Mouse (Mus musculus) E14TG2a.4 (cell line): ENCODE results near the gene Rasgef1b.

Experiments used
- H3K27me3 ChIP-seq: 2 replicates; pipeline ENCODE4 v1.6.1; 2014; ENCODE audit warnings: low read length, control low read depth; ENCODE audit not compliant: insufficient read depth
- H3K36me3 ChIP-seq: 2 replicates; pipeline ENCODE4 v1.6.1; 2014; ENCODE audit warnings: low read length, control low read depth; ENCODE audit not compliant: insufficient read depth
- H3K4me1 ChIP-seq: replicated peaks from 2 replicates; pipeline ENCODE4 v1.6.1; 2014; ENCODE audit warnings: low read depth, low read length, control low read depth
- H3K4me3 ChIP-seq: replicated peaks from 2 replicates; pipeline ENCODE4 v1.5.1; 2014; ENCODE audit warnings: mild to moderate bottlenecking, low read length
- H3K9me3 ChIP-seq: 2 replicates; pipeline ENCODE4 v1.6.1; 2014; ENCODE audit warnings: low read length, control low read depth
- CTCF ChIP-seq: conservative IDR thresholded peaks from 2 replicates; pipeline ENCODE4 v1.5.1; 2014; ENCODE audit warnings: low read length
- NANOG ChIP-seq: IDR thresholded peaks from 2 replicates; pipeline ENCODE4 v1.6.1; 2014; ENCODE audit warnings: borderline replicate concordance, low read length, mixed read lengths
- POU5F1 ChIP-seq: IDR thresholded peaks from 2 replicates; pipeline ENCODE4 v1.6.1; 2014; ENCODE audit warnings: low read length, borderline replicate concordance

Gene Rasgef1b

GRCm38 (mm10) chr5:99504349-99504830, 224.5 kb downstream of the Rasgef1b start:
- no peak overlapping the region for H3K4me3 ChIP-seq
- H3K4me1 ChIP-seq = no peaks in the 10 kb centered on the region
- no peaks in the 10 kb centered on the region for H3K36me3 ChIP-seq
- H3K9me3 ChIP-seq = no peaks in the 10 kb centered on the region
- TF ChIP-seq CTCF (no peak), NANOG (no peak), POU5F1 (no peak)
- H3K27me3 ChIP-seq = no peaks in the 10 kb centered on the region

GRCm38 (mm10) chr5:99502681-99503080, 226.2 kb downstream of the Rasgef1b start:
- TF ChIP-seq CTCF (no peak), POU5F1 (no peak), NANOG (no peak)

GRCm38 (mm10) chr5:99499404-99500089, 229.3 kb downstream of the Rasgef1b start:
- TF ChIP-seq NANOG = no peak
- TF ChIP-seq CTCF = no peak
- TF ChIP-seq POU5F1 = no peak
- H3K27me3 ChIP-seq = no peaks in the 10 kb centered on the region
- no peaks in the 10 kb centered on the region for H3K9me3 ChIP-seq
- no peaks in the 10 kb centered on the region for H3K36me3 ChIP-seq
- H3K4me1 ChIP-seq = no peaks in the 10 kb centered on the region
- H3K4me3 ChIP-seq = no peak overlapping the region

More at GRCm38 (mm10) chr5:99502681-99503080, 226.2 kb downstream of the Rasgef1b start:
- no peaks in the 10 kb centered on the region for H3K36me3 ChIP-seq
- no peaks in the 10 kb centered on the region for H3K27me3 ChIP-seq
- H3K4me3 ChIP-seq = no peak overlapping the region
- no peaks in the 10 kb centered on the region for H3K9me3 ChIP-seq
- H3K4me1 ChIP-seq = no peaks in the 10 kb centered on the region

GRCm38 (mm10) chr5:99497856-99498255, 231.0 kb downstream of the Rasgef1b start:
- TF ChIP-seq POU5F1 (no peak), NANOG (no peak), CTCF (no peak)
- no peaks in the 10 kb centered on the region for H3K4me1 ChIP-seq
- H3K4me3 ChIP-seq = no peak overlapping the region
- H3K27me3 ChIP-seq = no peaks in the 10 kb centered on the region
- no peaks in the 10 kb centered on the region for H3K9me3 ChIP-seq
- no peaks in the 10 kb centered on the region for H3K36me3 ChIP-seq

- Histone ChIP-seq H3K4me1 (no peaks in the 10 kb centered on the region), H3K4me3 (no peak overlapping the region), H3K9me3 (no peaks in the 10 kb centered on the region), H3K36me3 (no peaks in the 10 kb centered on the region), H3K27me3 (no peaks in the 10 kb centered on the region)
- TF ChIP-seq NANOG (no peak), POU5F1 (no peak), CTCF (no peak)
These were observed 231.7 kb downstream of the Rasgef1b start for GRCm38 (mm10) chr5:99496931-99497782.

GRCm38 (mm10) chr5:99496157-99496453, 232.8 kb downstream of the Rasgef1b start:
- Histone ChIP-seq H3K4me1 (no peaks in the 10 kb centered on the region), H3K9me3 (no peaks in the 10 kb centered on the region), H3K27me3 (no peaks in the 10 kb centered on the region), H3K36me3 (no peaks in the 10 kb centered on the region), H3K4me3 (no peak overlapping the region)
- TF ChIP-seq CTCF (no peak), POU5F1 (no peak), NANOG (no peak)

- H3K4me3 ChIP-seq = no peak overlapping the region
- H3K9me3 ChIP-seq = no peaks in the 10 kb centered on the region
- H3K4me1 ChIP-seq = no peaks in the 10 kb centered on the region
- no peaks in the 10 kb centered on the region for H3K36me3 ChIP-seq
- no peaks in the 10 kb centered on the region for H3K27me3 ChIP-seq
- TF ChIP-seq NANOG (no peak), CTCF (no peak), POU5F1 (no peak)
These were observed 233.3 kb downstream of the Rasgef1b start for GRCm38 (mm10) chr5:99495354-99496156.

GRCm38 (mm10) chr5:99493861-99494260, 235.0 kb downstream of the Rasgef1b start:
- H3K36me3 ChIP-seq = no peaks in the 10 kb centered on the region
- H3K9me3 ChIP-seq = no peaks in the 10 kb centered on the region
- H3K27me3 ChIP-seq = no peaks in the 10 kb centered on the region
- H3K4me3 ChIP-seq = no peak overlapping the region
- H3K4me1 ChIP-seq = no peaks in the 10 kb centered on the region
- no peak for TF ChIP-seq POU5F1
- TF ChIP-seq NANOG = no peak
- TF ChIP-seq CTCF = no peak
